Mouse (Mus musculus) liver, adult 2 months (tissue): ENCODE results near the gene Lhfpl2. TPM values are rescaled to one million over a fixed set of nuclear protein-coding genes. Genes with fewer than 3 reads are reported as not detected.

Source experiments
- DNase-seq: peaks from one replicate; pipeline ENCODE4 v3.0.0-alpha.2; 2011; ENCODE audit warnings: low read depth, low spot score; ENCODE audit errors: extremely low read depth
- H3K27ac ChIP-seq: fragments of 200-500 bp; replicated peaks from 2 replicates; pipeline ENCODE4 v1.5.1; 2012; ENCODE audit warnings: low read depth, mild to moderate bottlenecking, control low read depth, inconsistent platforms, low read length; ENCODE audit not compliant: insufficient read depth
- H3K27me3 ChIP-seq: fragments of 200-500 bp; 2 replicates; pipeline ENCODE4 v1.6.1; 2012; ENCODE audit warnings: mild to moderate bottlenecking, moderate library complexity, low read length, inconsistent platforms; ENCODE audit not compliant: control insufficient read depth, insufficient read depth
- H3K36me3 ChIP-seq: fragments of 200-500 bp; 2 replicates; pipeline ENCODE4 v1.6.1; 2012; ENCODE audit warnings: low read length, inconsistent platforms; ENCODE audit not compliant: control insufficient read depth, insufficient read depth
- H3K4me1 ChIP-seq: fragments of 200-500 bp; 2 replicates; pipeline ENCODE4 v1.6.1; 2011; ENCODE audit warnings: low read length; ENCODE audit not compliant: control insufficient read depth, insufficient read depth
- H3K4me3 ChIP-seq: fragments of 200-500 bp; 2 replicates; pipeline ENCODE4 v1.5.1; 2011; ENCODE audit warnings: low read depth, mild to moderate bottlenecking, control low read depth, low read length, moderate library complexity; ENCODE audit not compliant: insufficient read depth
- H3K79me2 ChIP-seq: fragments of 200-500 bp; 2 replicates; pipeline ENCODE4 v1.6.1; 2012; ENCODE audit warnings: inconsistent platforms, mild to moderate bottlenecking, low read length, moderate library complexity; ENCODE audit not compliant: control insufficient read depth, insufficient read depth
- H3K9ac ChIP-seq: fragments of 200-500 bp; 2 replicates; pipeline ENCODE4 v1.6.1; 2012; ENCODE audit warnings: low read depth, mild to moderate bottlenecking, control low read depth, inconsistent platforms, low read length
- CTCF ChIP-seq: fragments of 200-500 bp; IDR thresholded peaks from 2 replicates; pipeline ENCODE4 v1.5.1; 2011; ENCODE audit warnings: low read depth, low read length, control low read depth
- POLR2A ChIP-seq: fragments of 200-500 bp; IDR thresholded peaks from 2 replicates; pipeline ENCODE4 v1.6.1; 2011; ENCODE audit warnings: low read length, control low read depth; ENCODE audit not compliant: insufficient read depth; ENCODE audit errors: extremely low read depth
- WGBS: fragments of 180-500 bp; shearing (Covaris S2); methylation state at CpG from one replicate; pipeline ENCODE4 v1.1.7; 2018; 5-methylcytosine and 5-hydroxymethylcytosine counted together
- polyA plus RNA-seq: library from polyadenylated mRNA; depleted of rRNA; stranded (reverse); fragments of >200 nt; gene quantifications from 2 replicates; pipeline ENCODE4 v1.2.3, GENCODE M21; 2012
- total RNA-seq: library from RNA; depleted of rRNA; stranded (reverse); fragments of >200 nt; gene quantifications from 2 replicates; pipeline ENCODE4 v1.2.3, GENCODE M21; 2014

Gene Lhfpl2
- total and polyA plus RNA-seq, 2 experiments = 4.1 to 8.7 TPM

DNA sequence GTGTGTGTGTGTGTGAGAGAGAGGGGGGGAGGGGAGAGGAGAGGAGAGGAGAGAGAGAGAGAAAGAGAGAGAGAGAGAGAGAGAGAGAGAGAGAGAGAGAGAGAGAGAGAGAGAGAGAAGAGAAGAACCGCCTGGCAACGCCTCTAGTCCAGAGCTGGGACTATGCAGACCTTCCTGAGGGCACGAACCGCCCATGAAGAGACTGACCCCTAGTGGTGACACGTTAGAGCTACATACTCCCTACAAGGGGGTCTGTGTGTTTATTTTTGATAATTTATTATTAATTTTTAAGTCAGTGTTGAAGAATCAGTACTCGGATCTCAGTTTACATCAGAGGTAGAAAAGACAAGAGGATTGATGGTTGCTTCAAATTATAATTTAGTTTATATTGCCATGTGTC lies 147.6 kb downstream of the Lhfpl2 start:
- no peak overlapping the region for H3K9ac ChIP-seq
- H3K27me3 ChIP-seq = no peaks in the 10 kb centered on the region
- H3K79me2 ChIP-seq = no peaks in the 10 kb centered on the region
- DNase-seq = no peak
- H3K4me1 ChIP-seq = no peaks in the 10 kb centered on the region
- peaks cover 24% of the 10 kb centered on the region; the same call in 1 of the 2 replicates for H3K36me3 ChIP-seq
- 38% methylated on average over 6 of the region's 6 CpGs for WGBS
- H3K27ac ChIP-seq = no peak overlapping the region
- TF ChIP-seq CTCF (peak; percentile 74), POLR2A (no peak)
- H3K4me3 ChIP-seq = no peak overlapping the region

DNA sequence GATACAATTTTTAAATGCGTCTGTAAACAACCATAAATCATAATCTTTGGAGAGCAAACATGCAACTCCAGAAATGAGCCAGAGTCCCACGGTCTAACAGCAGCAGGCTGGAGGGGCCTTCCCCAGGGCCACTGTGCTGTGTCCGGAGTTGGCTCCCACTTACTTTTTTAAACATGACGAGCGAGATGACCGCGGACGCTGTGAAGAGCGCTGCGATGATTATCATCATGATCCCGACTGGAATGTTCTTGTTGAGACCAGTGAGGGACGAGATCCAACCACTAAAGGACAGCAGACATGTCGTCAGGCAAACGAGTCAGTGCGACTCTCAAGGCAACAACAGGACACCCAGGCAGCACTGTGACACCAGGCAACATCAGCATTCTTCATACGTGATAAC lies 150.4 kb downstream of the Lhfpl2 start:
- Histone ChIP-seq H3K27ac (no peak overlapping the region), H3K9ac (no peak overlapping the region), H3K27me3 (no peaks in the 10 kb centered on the region), H3K4me3 (no peak overlapping the region), H3K36me3 (peaks cover 25% of the 10 kb centered on the region), H3K4me1 (no peaks in the 10 kb centered on the region), H3K79me2 (no peaks in the 10 kb centered on the region)
- DNase-seq = no peak
- TF ChIP-seq POLR2A (no peak), CTCF (no peak)
- 95% methylated on average over 16 of the region's 16 CpGs for WGBS

GRCm38 (mm10) chr13:94208892-94209291 lies 151.3 kb downstream of the Lhfpl2 start:
- Histone ChIP-seq H3K27me3 (no peaks in the 10 kb centered on the region), H3K27ac (no peak overlapping the region), H3K9ac (no peak overlapping the region), H3K4me3 (no peak overlapping the region), H3K79me2 (no peaks in the 10 kb centered on the region), H3K36me3 (peaks cover 23% of the 10 kb centered on the region), H3K4me1 (no peaks in the 10 kb centered on the region)
- no peak for DNase-seq
- TF ChIP-seq CTCF (peak; percentile 19; the same call in 1 of the 2 replicates), POLR2A (no peak)

GRCm38 (mm10) chr13:94211236-94212119 lies 153.9 kb downstream of the Lhfpl2 start:
- TF ChIP-seq POLR2A (no peak), CTCF (no peak)
- H3K4me1 ChIP-seq = no peaks in the 10 kb centered on the region
- H3K9ac ChIP-seq = no peak overlapping the region
- H3K27me3 ChIP-seq = no peaks in the 10 kb centered on the region
- no peaks in the 10 kb centered on the region for H3K79me2 ChIP-seq
- H3K27ac ChIP-seq = no peak overlapping the region
- no peak overlapping the region for H3K4me3 ChIP-seq
- WGBS = 83% methylated on average over 6 of the region's 6 CpGs
- no peak for DNase-seq
- peaks cover 19% of the 10 kb centered on the region for H3K36me3 ChIP-seq

- Histone ChIP-seq H3K27ac (no peak overlapping the region), H3K4me1 (no peaks in the 10 kb centered on the region), H3K79me2 (no peaks in the 10 kb centered on the region), H3K9ac (no peak overlapping the region), H3K36me3 (peaks cover 19% of the 10 kb centered on the region), H3K27me3 (no peaks in the 10 kb centered on the region), H3K4me3 (no peak overlapping the region)
- 95% methylated on average over 2 of the region's 2 CpGs for WGBS
- no peak for DNase-seq
- TF ChIP-seq CTCF = no peak
- no peak for TF ChIP-seq POLR2A
Observed at GRCm38 (mm10) chr13:94212179-94212578, 154.6 kb downstream of the Lhfpl2 start.

DNA sequence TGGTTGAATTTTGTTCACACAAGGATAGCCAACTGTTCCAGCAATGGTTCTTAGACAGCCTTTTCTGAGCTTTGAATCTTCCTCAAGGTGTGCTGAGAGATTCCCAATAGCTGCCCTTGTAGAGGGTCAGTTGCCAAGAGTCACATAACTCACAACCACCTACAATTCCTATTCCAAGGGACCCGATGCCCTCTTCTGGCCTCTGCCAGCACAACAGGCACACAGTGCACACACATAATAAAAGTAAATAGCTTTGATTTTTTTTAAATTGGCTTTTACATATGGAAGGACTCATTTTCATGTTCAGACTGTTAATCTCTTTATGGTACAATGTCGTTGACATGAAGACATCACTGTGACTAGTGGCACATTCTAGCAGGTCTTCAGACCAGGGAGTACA lies 155.1 kb downstream of the Lhfpl2 start:
- H3K27ac ChIP-seq = no peak overlapping the region
- H3K36me3 ChIP-seq = peaks cover 17% of the 10 kb centered on the region
- 93% methylated on average over 2 of the region's 2 CpGs for WGBS
- H3K4me3 ChIP-seq = no peak overlapping the region
- no peak for DNase-seq
- H3K79me2 ChIP-seq = no peaks in the 10 kb centered on the region
- H3K27me3 ChIP-seq = no peaks in the 10 kb centered on the region
- TF ChIP-seq POLR2A (no peak), CTCF (peak; percentile 31; the same call in 1 of the 2 replicates)
- H3K4me1 ChIP-seq = no peaks in the 10 kb centered on the region
- H3K9ac ChIP-seq = no peak overlapping the region
